Mouse (Mus musculus) erythroblast, embryonic 14.5 days (primary cell): ENCODE data around the gene Kremen1. TPM values are rescaled to one million over a fixed set of nuclear protein-coding genes. Genes with fewer than 3 reads are reported as not detected.

Experiments
- H3K27me3 ChIP-seq: 2 replicates; pipeline ENCODE4 v1.6.1; 2012; ENCODE audit warnings: inconsistent platforms; ENCODE audit not compliant: control insufficient read depth
- H3K36me3 ChIP-seq: 2 replicates; pipeline ENCODE4 v1.6.1; 2012; ENCODE audit warnings: mild to moderate bottlenecking, inconsistent platforms; ENCODE audit not compliant: control insufficient read depth
- H3K4me1 ChIP-seq: 2 replicates; pipeline ENCODE4 v1.6.1; 2012; ENCODE audit warnings: inconsistent platforms; ENCODE audit not compliant: control insufficient read depth
- H3K4me3 ChIP-seq: replicated peaks from 2 replicates; pipeline ENCODE3; 2012; ENCODE audit warnings: moderate library complexity, mild to moderate bottlenecking, inconsistent platforms
- H3K9me3 ChIP-seq: 2 replicates; pipeline ENCODE4 v1.6.1; 2012; ENCODE audit warnings: low read length, inconsistent platforms, mixed read lengths; ENCODE audit not compliant: control insufficient read depth
- GATA1 ChIP-seq: IDR thresholded peaks from 2 replicates; pipeline ENCODE4 v1.6.1; 2012; ENCODE audit warnings: low read length, inconsistent platforms, mixed read lengths
- TAL1 ChIP-seq: IDR thresholded peaks from 3 replicates; pipeline ENCODE4 v1.6.1; 2012; ENCODE audit warnings: low read length, inconsistent platforms, mixed read lengths
- polyA plus RNA-seq: library from polyadenylated mRNA; stranded (reverse); fragments of >175 nt; gene quantifications from 2 replicates; pipeline ENCODE4 v1.2.3, GENCODE M21; 2012

Kremen1 gene
- polyA plus RNA-seq, 1 experiment, result 0.07 TPM

- no peaks in the 10 kb centered on the region for H3K4me1 ChIP-seq
- H3K27me3 ChIP-seq, result no peaks in the 10 kb centered on the region
- no peaks in the 10 kb centered on the region for H3K9me3 ChIP-seq
- H3K4me3 ChIP-seq, result no peak overlapping the region
- peaks cover 15% of the 10 kb centered on the region for H3K36me3 ChIP-seq
- TF ChIP-seq GATA1 (no peak), TAL1 (no peak)
Measured at GRCm38 (mm10) chr11:5290691-5291090, 29.3 kb upstream of the Kremen1 start.

GRCm38 (mm10) chr11:5289826-5290580 lies 28.6 kb upstream of the Kremen1 start:
- Histone ChIP-seq H3K9me3 (no peaks in the 10 kb centered on the region), H3K4me1 (no peaks in the 10 kb centered on the region), H3K36me3 (peaks cover 15% of the 10 kb centered on the region), H3K27me3 (no peaks in the 10 kb centered on the region), H3K4me3 (no peak overlapping the region)
- no peak for TF ChIP-seq GATA1
- TF ChIP-seq TAL1, result no peak

GRCm38 (mm10) chr11:5283987-5284386 lies 22.6 kb upstream of the Kremen1 start:
- peaks cover 50% of the 10 kb centered on the region for H3K36me3 ChIP-seq

GRCm38 (mm10) chr11:5280932-5281331 lies 19.6 kb upstream of the Kremen1 start:
- TF ChIP-seq TAL1, result no peak
- no peak for TF ChIP-seq GATA1
- Histone ChIP-seq H3K4me1 (peaks cover 9% of the 10 kb centered on the region), H3K27me3 (no peaks in the 10 kb centered on the region), H3K4me3 (no peak overlapping the region), H3K9me3 (no peaks in the 10 kb centered on the region), H3K36me3 (peaks cover 39% of the 10 kb centered on the region)

More at GRCm38 (mm10) chr11:5283987-5284386, 22.6 kb upstream of the Kremen1 start:
- no peaks in the 10 kb centered on the region for H3K27me3 ChIP-seq
- no peak overlapping the region for H3K4me3 ChIP-seq
- H3K4me1 ChIP-seq, result peaks cover 9% of the 10 kb centered on the region
- no peak for TF ChIP-seq GATA1
- no peak for TF ChIP-seq TAL1
- H3K9me3 ChIP-seq, result no peaks in the 10 kb centered on the region

GRCm38 (mm10) chr11:5278463-5278862 lies 17.1 kb upstream of the Kremen1 start:
- TF ChIP-seq TAL1, result no peak
- no peak for TF ChIP-seq GATA1
- Histone ChIP-seq H3K36me3 (peaks cover 30% of the 10 kb centered on the region), H3K9me3 (no peaks in the 10 kb centered on the region), H3K27me3 (no peaks in the 10 kb centered on the region), H3K4me1 (peaks cover 9% of the 10 kb centered on the region), H3K4me3 (no peak overlapping the region)

- H3K9me3 ChIP-seq, result no peaks in the 10 kb centered on the region
- H3K4me1 ChIP-seq, result peaks cover 9% of the 10 kb centered on the region
- no peak overlapping the region for H3K4me3 ChIP-seq
- TF ChIP-seq GATA1, result no peak
- TF ChIP-seq TAL1, result no peak
- peaks cover 22% of the 10 kb centered on the region for H3K36me3 ChIP-seq
- H3K27me3 ChIP-seq, result no peaks in the 10 kb centered on the region
Measured at GRCm38 (mm10) chr11:5277307-5277971, 16.1 kb upstream of the Kremen1 start.

- Histone ChIP-seq H3K36me3 (peaks cover 3% of the 10 kb centered on the region; the same call in 1 of the 2 replicates), H3K9me3 (no peaks in the 10 kb centered on the region), H3K4me3 (no peak overlapping the region), H3K27me3 (no peaks in the 10 kb centered on the region), H3K4me1 (peaks cover 7% of the 10 kb centered on the region)
- TF ChIP-seq GATA1, result no peak
- no peak for TF ChIP-seq TAL1
Measured at GRCm38 (mm10) chr11:5275216-5275615, 13.9 kb upstream of the Kremen1 start.

GRCm38 (mm10) chr11:5272536-5273234 lies 11.3 kb upstream of the Kremen1 start:
- no peak for TF ChIP-seq TAL1
- TF ChIP-seq GATA1, result no peak
- Histone ChIP-seq H3K36me3 (no peaks in the 10 kb centered on the region), H3K4me1 (no peaks in the 10 kb centered on the region), H3K9me3 (no peaks in the 10 kb centered on the region), H3K4me3 (no peak overlapping the region), H3K27me3 (no peaks in the 10 kb centered on the region)

GRCm38 (mm10) chr11:5272066-5272360 lies 10.7 kb upstream of the Kremen1 start:
- Histone ChIP-seq H3K27me3 (no peaks in the 10 kb centered on the region), H3K4me1 (no peaks in the 10 kb centered on the region), H3K36me3 (no peaks in the 10 kb centered on the region), H3K9me3 (no peaks in the 10 kb centered on the region), H3K4me3 (no peak overlapping the region)
- TF ChIP-seq TAL1 (no peak), GATA1 (no peak)
